Mouse (Mus musculus) spleen, adult 2 months (tissue): ENCODE data around the gene Epb41l1.

Experiments
- CTCF ChIP-seq: fragments of 200-500 bp; IDR thresholded peaks from 2 replicates; pipeline ENCODE4 v1.5.1; 2011; ENCODE audit warnings: mild to moderate bottlenecking, inconsistent platforms; ENCODE audit not compliant: insufficient read depth, insufficient read length, insufficient replicate concordance; ENCODE audit errors: extremely low read depth
- POLR2A ChIP-seq: fragments of 200-500 bp; IDR thresholded peaks from 2 replicates; pipeline ENCODE4 v1.6.1; 2011; ENCODE audit warnings: low read depth, low read length, inconsistent platforms

DNA sequence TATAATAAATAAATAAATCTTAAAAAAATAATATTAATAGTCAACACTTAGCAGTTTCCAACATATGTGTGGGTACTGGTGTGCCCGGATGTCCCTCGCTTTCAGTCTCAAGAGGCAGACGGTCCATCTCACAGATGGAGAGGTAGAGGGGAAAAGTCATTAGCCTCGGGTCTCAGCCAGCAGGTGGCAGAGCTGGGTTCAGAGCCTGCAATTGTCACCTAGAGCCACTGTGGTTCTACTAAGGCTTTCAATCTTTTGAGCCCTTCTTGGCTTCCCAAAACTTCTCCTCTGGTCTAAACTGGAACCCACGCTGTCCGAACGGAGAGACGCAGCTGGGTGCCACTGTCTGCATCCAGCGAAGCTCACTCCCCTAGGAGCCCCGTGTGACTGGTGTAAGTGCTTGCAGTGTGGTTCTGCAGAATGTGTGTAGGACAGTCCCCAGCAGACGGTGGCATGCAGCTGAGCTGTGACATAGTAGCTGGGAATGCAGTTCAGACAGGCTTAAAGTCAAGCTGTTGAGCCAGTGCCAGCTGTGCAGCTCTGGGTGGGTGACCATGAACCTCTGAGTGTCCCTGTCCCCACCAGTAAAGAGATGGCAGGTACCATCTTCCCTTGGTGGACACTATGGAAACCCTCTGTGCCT is 163.6 kb downstream of the Epb41l1 start:
- no peak for TF ChIP-seq POLR2A
- TF ChIP-seq CTCF: no peak
